Mouse (Mus musculus) neural tube, embryonic 13.5 days (tissue): ENCODE data around the gene Lct. TPM values are rescaled to one million over a fixed set of nuclear protein-coding genes. Genes with fewer than 3 reads are reported as not detected.

ENCODE experiments used
- ATAC-seq: fragments of 200-750 bp; cut with Nextera tagmentation; 2 replicates; pipeline ENCODE4 v1.8.0; 2017; ENCODE audit warnings: low read depth, mild to moderate bottlenecking, moderate TSS enrichment, moderate library complexity
- H3K27ac ChIP-seq: fragments of 300-500 bp; sonication (generic); replicated peaks from 2 replicates; pipeline ENCODE4 v1.5.1; 2015; ENCODE audit warnings: moderate library complexity, mild to moderate bottlenecking, inconsistent platforms
- H3K27me3 ChIP-seq: fragments of 300-500 bp; sonication (generic); 2 replicates; pipeline ENCODE4 v1.6.1; 2015; ENCODE audit warnings: mild to moderate bottlenecking, inconsistent platforms
- H3K36me3 ChIP-seq: fragments of 300-500 bp; sonication (generic); 2 replicates; pipeline ENCODE4 v1.6.1; 2015; ENCODE audit warnings: mild to moderate bottlenecking, inconsistent platforms
- H3K4me1 ChIP-seq: fragments of 300-500 bp; sonication (generic); replicated peaks from 2 replicates; pipeline ENCODE4 v1.6.1; 2015; ENCODE audit warnings: inconsistent platforms
- H3K4me2 ChIP-seq: fragments of 300-500 bp; sonication (generic); 2 replicates; pipeline ENCODE4 v1.6.1; 2015; ENCODE audit warnings: inconsistent platforms, mild to moderate bottlenecking, moderate library complexity
- H3K4me3 ChIP-seq: fragments of 300-500 bp; sonication (generic); 2 replicates; pipeline ENCODE4 v1.5.1; 2015; ENCODE audit warnings: mild to moderate bottlenecking, inconsistent platforms
- H3K9ac ChIP-seq: fragments of 300-500 bp; sonication (generic); 2 replicates; pipeline ENCODE4 v1.6.1; 2015; ENCODE audit warnings: moderate library complexity, mild to moderate bottlenecking, inconsistent platforms
- H3K9me3 ChIP-seq: fragments of 300-500 bp; sonication (generic); 2 replicates; pipeline ENCODE4 v1.6.1; 2016; ENCODE audit warnings: inconsistent platforms
- WGBS: fragments of 180-500 bp; shearing (Covaris S2); methylation state at CpG from one replicate; pipeline ENCODE4 v1.1.7; 2015; 5-methylcytosine and 5-hydroxymethylcytosine counted together
- polyA plus RNA-seq: library from polyadenylated mRNA; unstranded; fragments of >200 nt; fragmentation: Nextera tagmentation; extraction: Ambion mirVana; gene quantifications from 2 replicates; pipeline ENCODE4 v1.2.1, GENCODE M21; 2015

Lct gene
- polyA plus RNA-seq: 0.04 and 0.06 TPM in 2 replicates

DNA sequence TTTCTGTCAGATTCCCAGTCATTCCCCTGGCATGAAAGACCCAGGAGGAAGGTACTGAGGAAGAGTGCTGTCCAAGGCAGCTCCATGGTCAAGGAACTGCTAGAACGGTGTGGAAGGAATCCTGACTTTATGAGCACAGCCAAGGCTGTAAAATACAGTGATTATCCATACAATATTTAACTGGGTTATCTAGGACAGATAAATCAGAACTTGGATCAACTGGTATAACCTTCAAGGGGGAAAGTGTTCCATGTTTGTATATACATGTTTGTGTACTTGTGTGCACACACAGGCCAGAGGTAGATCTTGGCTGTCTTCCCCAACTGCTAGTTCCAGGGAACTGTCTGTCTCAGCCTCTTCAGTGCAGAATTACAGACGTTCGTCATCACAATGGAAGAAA is at the start of gene Lct:
TSS of gene Lct (minus strand) at position 101 of the 400 bp plus-strand sequence.
- H3K4me2 ChIP-seq: no peak within 1 kb of the TSS
- no peaks in the 10 kb centered on the region for H3K4me1 ChIP-seq
- WGBS: 85% methylated on average over 3 of the region's 3 CpGs
- no peaks in the 10 kb centered on the region for H3K9me3 ChIP-seq
- H3K4me3 ChIP-seq: no peak within 1 kb of the TSS
- no peak within 1 kb of the TSS for H3K27ac ChIP-seq
- H3K9ac ChIP-seq: no peak within 1 kb of the TSS
- no peaks in the 10 kb centered on the region for H3K27me3 ChIP-seq
- H3K36me3 ChIP-seq: peaks cover 28% of the 10 kb centered on the region
- ATAC-seq: no peak

DNA sequence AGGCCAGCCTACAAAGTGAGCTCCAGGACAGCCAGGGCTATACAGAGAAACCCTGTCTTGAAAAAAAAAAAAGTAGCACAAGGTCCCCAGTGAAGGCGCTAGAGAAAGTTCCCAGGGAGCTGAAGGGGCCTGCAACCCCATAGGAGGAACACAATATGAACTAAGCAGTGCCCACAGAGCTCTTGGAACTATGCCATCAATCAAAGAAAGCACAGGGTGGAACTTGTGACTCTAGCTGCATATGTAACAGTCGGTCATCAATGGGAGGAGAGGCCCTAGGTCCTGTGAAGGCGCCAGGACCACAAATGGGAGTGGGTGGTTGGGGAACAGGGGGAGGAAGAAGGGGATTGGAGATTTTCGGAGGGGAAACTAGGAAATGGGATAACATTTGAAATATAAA is 48.7 kb upstream of the Lct start:
- no peak overlapping the region for H3K4me3 ChIP-seq
- H3K27ac ChIP-seq: no peak overlapping the region
- no peak overlapping the region for H3K4me2 ChIP-seq
- no peaks in the 10 kb centered on the region for H3K9me3 ChIP-seq
- no peaks in the 10 kb centered on the region for H3K27me3 ChIP-seq
- no peak for ATAC-seq
- no peak overlapping the region for H3K9ac ChIP-seq
- peaks cover 29% of the 10 kb centered on the region for H3K36me3 ChIP-seq
- WGBS: 80% methylated on average over 4 of the region's 4 CpGs
- no peaks in the 10 kb centered on the region for H3K4me1 ChIP-seq

DNA sequence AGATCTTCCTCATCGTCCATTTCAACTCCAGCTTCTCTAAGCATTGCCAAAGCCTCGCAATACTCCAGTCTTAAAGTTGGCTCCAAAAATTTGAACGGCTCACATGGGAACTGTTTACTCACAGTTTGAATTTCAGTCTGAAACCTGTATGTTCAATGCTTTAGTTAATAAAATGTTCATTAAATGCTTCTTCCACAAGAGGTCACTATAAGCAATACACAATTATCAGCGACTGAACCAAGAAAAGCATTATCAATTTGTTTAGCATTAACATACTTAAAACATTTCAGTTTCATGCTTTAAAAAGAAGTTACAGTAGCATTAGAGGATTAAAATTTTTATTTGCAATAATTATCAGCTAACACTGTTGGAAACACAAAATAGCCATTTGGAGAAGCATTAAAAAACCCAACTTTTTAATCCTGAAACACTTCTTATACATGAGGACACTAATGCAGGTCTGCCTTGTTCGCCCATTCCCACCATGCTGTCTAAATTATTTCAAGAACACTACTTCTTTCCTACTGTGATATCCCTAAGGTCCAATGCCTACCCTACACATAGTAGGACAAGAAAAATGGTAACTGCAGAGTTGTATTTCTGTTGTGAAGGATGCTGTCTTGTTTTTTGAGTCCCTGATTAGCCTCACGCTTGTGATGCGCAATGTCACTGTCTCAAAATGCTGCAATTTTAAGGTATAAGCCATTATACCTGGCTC is 44.2 kb upstream of the Lct start:
- Histone ChIP-seq H3K27me3 (no peaks in the 10 kb centered on the region), H3K27ac (no peak overlapping the region), H3K36me3 (peaks cover 27% of the 10 kb centered on the region), H3K9ac (no peak overlapping the region), H3K4me1 (no peaks in the 10 kb centered on the region), H3K4me3 (no peak overlapping the region), H3K9me3 (no peaks in the 10 kb centered on the region), H3K4me2 (no peak overlapping the region)
- WGBS: 84% methylated on average over 7 of the region's 7 CpGs
- no peak for ATAC-seq

DNA sequence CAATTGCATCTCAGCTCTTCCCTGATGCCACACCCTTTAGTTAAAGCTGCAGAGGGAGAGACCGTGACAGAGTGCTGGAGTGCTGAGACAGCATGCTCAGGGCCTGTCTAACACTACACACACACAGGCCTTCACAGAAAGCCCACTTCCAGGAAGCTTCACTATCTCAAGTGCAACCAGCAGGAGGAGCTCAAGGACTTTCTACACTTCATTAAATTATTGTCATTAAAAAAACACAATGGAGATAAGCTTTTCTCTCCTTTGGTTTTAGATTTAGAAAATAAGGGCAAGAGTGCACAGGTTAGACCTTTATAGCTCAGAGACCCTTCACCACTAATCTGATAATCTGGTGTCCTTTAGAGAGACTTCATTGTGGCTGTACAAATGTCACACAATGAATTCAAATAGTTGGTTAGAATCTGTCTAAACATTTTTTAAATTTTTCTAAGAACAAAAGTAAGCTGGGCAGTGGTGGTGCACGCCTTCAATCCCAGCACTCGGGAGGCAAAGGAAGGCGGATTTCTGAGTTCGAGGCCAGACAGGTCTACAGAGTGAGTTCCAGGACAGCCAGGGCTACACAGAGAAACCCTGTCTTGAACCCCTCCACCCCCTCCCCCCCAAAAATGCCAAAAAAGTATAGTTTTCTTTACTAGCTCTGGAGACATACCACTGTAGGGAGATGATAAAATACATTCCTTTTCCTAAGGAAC is 40.8 kb upstream of the Lct start:
- Histone ChIP-seq H3K36me3 (peaks cover 23% of the 10 kb centered on the region), H3K4me3 (no peak overlapping the region), H3K27me3 (no peaks in the 10 kb centered on the region), H3K4me2 (no peak overlapping the region), H3K9ac (no peak overlapping the region), H3K9me3 (no peaks in the 10 kb centered on the region), H3K4me1 (no peaks in the 10 kb centered on the region), H3K27ac (no peak overlapping the region)
- WGBS: 70% methylated on average over 5 of the region's 5 CpGs
- ATAC-seq: peak; percentile 79

DNA sequence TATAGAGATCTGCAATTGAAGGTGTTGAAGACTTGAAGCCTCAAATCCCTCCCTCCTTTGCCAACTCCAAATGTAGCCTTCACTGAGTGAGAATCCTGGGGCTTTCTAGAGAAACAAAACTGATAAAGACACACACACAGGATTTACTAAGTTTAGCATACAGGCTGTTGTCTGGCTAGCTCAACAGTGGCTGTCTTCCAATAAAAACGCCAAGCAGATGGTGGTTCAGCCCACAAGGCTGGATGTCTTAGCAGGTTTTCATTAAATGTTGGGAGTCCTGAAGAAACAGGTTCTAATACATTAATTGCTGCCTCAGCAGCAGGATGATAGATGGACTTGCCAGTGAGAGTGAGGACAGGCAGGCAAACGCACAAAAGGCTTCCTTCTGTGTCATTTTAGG is 32.5 kb upstream of the Lct start:
- peaks cover 26% of the 10 kb centered on the region for H3K36me3 ChIP-seq
- peaks cover 28% of the 10 kb centered on the region for H3K4me1 ChIP-seq
- no peak overlapping the region for H3K27ac ChIP-seq
- H3K9me3 ChIP-seq: no peaks in the 10 kb centered on the region
- H3K27me3 ChIP-seq: no peaks in the 10 kb centered on the region
- H3K4me2 ChIP-seq: no peak overlapping the region
- ATAC-seq: no peak
- H3K9ac ChIP-seq: no peak overlapping the region
- WGBS: 63% methylated on average over 2 of the region's 2 CpGs
- H3K4me3 ChIP-seq: no peak overlapping the region

DNA sequence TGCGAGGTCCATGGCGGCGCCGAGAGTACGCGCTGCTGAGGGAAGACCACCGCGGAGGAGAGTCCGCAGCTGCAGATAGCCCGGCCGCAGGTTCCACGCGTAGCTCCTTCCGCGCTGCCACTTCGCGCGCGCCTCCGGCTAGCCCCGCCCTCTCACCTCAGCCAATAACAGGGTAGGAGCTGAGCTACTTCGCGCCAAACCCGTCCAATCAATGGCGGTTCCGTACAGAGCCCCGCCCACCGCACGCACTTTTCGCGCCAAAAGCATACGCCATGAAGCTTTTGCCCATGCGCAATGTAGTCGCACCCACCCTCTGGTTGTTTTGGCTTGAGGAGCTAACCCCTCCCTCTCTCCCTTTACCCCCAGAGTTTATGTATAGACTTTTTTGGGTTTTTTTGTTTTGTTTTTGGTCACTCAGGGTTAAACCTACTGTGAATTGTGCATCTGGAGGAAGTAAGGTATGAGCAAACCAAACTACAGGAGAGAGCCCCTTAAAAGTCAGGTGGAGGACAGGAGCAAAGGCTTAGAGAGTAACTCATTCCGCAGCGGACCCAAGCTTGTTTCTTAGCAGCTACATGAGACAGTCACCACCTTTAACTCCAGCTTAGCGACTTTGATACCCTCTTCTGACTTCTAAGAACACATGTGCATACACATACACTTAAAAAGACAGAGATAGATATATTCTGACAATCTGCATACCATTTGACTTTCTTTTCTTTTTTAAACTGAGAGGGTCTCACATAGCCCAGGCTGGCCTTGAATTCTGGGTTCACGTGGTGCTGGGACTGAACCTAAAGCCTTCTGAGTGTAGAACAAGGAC is 31.6 kb upstream of the Lct start, which contains the start of gene Mcm6:
TSS of gene Mcm6 (minus strand) at position 111 of the 823 bp plus-strand sequence.
- peak; percentile 100 for ATAC-seq
- H3K36me3 ChIP-seq: peaks cover 28% of the 10 kb centered on the region
- 2% methylated on average over 38 of the region's 38 CpGs for WGBS

DNA sequence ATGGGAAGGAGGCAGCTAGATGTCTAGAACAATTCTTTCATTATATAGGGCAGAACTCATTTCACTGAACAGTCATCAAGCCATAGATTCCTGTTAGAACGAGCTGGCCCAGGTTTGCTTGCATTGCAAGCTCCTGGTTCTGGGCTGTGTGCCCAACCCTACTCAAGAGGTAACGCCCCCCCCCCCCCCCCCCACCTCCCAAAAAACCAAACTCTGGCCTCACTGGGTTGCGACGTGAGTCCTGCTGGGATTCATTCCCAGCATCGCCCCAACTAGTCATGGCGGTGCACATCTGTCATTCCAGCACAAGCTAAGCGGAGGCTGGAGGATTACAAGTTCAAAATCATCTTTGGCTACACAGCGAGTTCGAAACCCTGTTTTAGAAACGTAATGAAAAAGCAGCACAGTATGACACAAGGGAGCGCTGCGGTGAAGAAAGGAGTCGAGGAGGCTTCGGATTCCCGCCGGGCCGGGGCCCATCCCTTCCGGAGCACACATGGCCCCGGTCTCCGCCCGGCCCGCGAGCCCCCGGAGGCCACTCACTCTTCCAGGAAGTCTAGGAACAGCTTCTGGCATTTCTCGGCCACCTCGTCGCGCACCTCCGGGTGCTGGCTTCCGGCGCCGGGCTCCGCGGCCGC is 30.9 kb upstream of the Lct start:
- H3K36me3 ChIP-seq: peaks cover 30% of the 10 kb centered on the region
- no peaks in the 10 kb centered on the region for H3K9me3 ChIP-seq
- H3K27me3 ChIP-seq: no peaks in the 10 kb centered on the region
- peak; percentile 83 for ATAC-seq
- peak overlapping the region; percentile 79 for H3K9ac ChIP-seq
- WGBS: under 1% methylated on average over 35 of the region's 35 CpGs
- H3K4me3 ChIP-seq: peak overlapping the region; percentile 87
- peak overlapping the region; percentile 80 for H3K4me2 ChIP-seq
- H3K27ac ChIP-seq: peak overlapping the region; percentile 81
- H3K4me1 ChIP-seq: peaks cover 28% of the 10 kb centered on the region

More for the DNA sequence above, 31.6 kb upstream of the Lct start, which contains the start of gene Mcm6:
- H3K9ac ChIP-seq: peak within 1 kb of the TSS; percentile 79
- peaks cover 28% of the 10 kb centered on the region for H3K4me1 ChIP-seq
- peak within 1 kb of the TSS; percentile 80 for H3K4me2 ChIP-seq
- H3K27ac ChIP-seq: peak within 1 kb of the TSS; percentile 81
- H3K27me3 ChIP-seq: no peaks in the 10 kb centered on the region
- H3K4me3 ChIP-seq: peak within 1 kb of the TSS; percentile 87
- no peaks in the 10 kb centered on the region for H3K9me3 ChIP-seq

DNA sequence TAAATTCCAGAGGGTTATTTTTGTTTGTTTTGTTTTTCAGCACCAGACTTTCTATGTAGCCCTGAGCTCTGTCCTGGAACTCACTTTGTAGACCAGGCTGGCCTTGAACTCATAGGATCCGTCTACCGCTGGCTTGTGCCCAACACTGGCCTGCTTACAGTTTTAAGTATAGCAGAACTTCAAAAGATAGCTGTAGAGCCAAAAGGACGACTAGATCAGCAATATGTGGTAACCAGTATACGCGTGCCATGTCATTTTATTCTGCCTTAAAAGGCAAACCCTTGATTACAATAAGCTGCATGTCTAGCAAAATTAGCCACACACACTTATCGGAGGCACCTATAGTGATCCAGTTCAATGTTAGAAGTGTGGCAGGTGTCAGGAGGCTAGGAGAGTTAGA is 30.2 kb upstream of the Lct start:
- H3K36me3 ChIP-seq: peaks cover 34% of the 10 kb centered on the region
- WGBS: 68% methylated on average over 6 of the region's 6 CpGs
- peak overlapping the region; percentile 80 for H3K4me2 ChIP-seq
- H3K27ac ChIP-seq: 0 out of 2 replicates have a peak overlapping the region, but pooled peaks have one; percentile 33
- no peaks in the 10 kb centered on the region for H3K9me3 ChIP-seq
- H3K27me3 ChIP-seq: no peaks in the 10 kb centered on the region
- H3K4me3 ChIP-seq: peak overlapping the region; percentile 87
- ATAC-seq: no peak
- H3K9ac ChIP-seq: 0 out of 2 replicates have a peak overlapping the region, but pooled peaks have one; percentile 79
- peaks cover 28% of the 10 kb centered on the region for H3K4me1 ChIP-seq

DNA sequence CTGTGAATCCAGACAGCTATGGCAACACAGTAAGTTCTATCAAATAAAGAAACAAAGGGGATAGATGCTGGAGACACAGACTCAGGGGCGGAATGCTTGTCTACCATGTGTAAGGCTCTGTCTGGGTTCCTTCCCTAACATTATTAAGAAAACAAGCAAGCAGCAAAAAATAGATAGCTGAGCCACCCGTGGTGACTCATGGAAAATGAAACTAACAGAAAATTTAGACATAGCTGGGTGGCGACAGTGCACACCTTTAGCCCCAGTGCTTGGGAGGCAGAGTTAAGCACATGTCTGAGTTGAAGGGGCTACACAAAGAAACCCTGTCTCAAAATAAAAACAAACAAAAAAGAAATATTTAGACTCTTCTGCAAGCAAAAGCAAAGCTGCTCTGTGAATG is 29.3 kb upstream of the Lct start:
- Histone ChIP-seq H3K27ac (no peak overlapping the region), H3K36me3 (peaks cover 34% of the 10 kb centered on the region), H3K4me2 (peak overlapping the region; percentile 80), H3K9ac (no peak overlapping the region), H3K4me1 (peaks cover 28% of the 10 kb centered on the region), H3K9me3 (no peaks in the 10 kb centered on the region), H3K27me3 (no peaks in the 10 kb centered on the region), H3K4me3 (no peak overlapping the region)
- WGBS: 78% methylated on average over 3 of the region's 3 CpGs
- no peak for ATAC-seq

DNA sequence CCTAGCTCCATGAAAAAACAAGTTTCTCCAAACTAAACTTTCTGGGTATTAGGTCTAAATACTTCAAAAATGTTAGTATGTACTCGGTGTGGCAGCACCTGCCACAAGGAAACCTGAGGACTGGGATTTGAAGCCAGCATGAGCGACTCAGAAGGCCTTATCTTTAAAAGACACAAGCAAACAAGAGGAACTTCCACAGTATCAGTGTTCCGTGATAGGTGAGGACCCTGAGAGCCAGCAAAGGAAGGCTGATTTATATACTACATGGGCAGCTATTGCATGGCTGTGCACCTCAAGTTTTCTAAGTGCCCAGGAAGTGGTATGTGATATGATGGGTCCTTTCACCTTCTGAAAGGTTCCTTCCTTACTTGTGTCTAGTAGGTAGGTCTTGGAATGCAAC is 25.0 kb upstream of the Lct start:
- H3K4me2 ChIP-seq: no peak overlapping the region
- H3K9me3 ChIP-seq: no peaks in the 10 kb centered on the region
- H3K27me3 ChIP-seq: no peaks in the 10 kb centered on the region
- H3K4me3 ChIP-seq: no peak overlapping the region
- no peak overlapping the region for H3K27ac ChIP-seq
- no peak overlapping the region for H3K9ac ChIP-seq
- H3K4me1 ChIP-seq: peaks cover 11% of the 10 kb centered on the region
- H3K36me3 ChIP-seq: peaks cover 59% of the 10 kb centered on the region
- ATAC-seq: no peak
- WGBS: 95% methylated on average over 3 of the region's 3 CpGs

DNA sequence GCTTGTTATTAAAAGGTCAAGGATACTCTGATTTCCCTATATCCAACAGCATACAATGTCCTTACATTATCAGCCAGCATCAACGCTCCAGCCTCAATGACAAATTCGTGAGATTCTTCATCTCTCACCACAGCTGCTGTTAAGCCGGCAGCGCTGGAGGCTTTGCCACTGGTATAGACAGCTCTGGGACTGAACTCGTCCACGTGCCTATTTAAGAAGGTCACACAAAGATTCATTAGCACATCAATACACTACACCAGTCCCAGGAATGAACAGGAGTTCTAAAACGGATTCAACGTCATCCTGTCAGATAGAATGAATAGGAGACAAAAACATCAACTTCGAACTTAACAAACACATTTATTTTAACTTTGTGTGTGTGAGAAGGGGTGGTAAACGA is 16.1 kb upstream of the Lct start:
- Histone ChIP-seq H3K27me3 (no peaks in the 10 kb centered on the region), H3K9me3 (no peaks in the 10 kb centered on the region), H3K27ac (no peak overlapping the region), H3K4me1 (no peaks in the 10 kb centered on the region), H3K9ac (no peak overlapping the region), H3K4me3 (no peak overlapping the region), H3K36me3 (peaks cover 78% of the 10 kb centered on the region), H3K4me2 (no peak overlapping the region)
- no peak for ATAC-seq
- 40% methylated on average over 10 of the region's 10 CpGs for WGBS
